Mouse (Mus musculus): ENCODE data around the gene Lrrc8c.

The Lrrc8c gene

GRCm38 (mm10) chr5:105586655-105587054 lies 67.5 kb downstream of the Lrrc8c start:
- Histone ChIP-seq H3K36me3 (ENCODE audit: control insufficient read depth, insufficient read depth, low read length, poor library complexity, severe bottlenecking) (no peaks in the 10 kb centered on the region; the same call in 1 of the 2 replicates), H3K27me3 (ENCODE audit: control insufficient read depth, insufficient read depth, low read length, poor library complexity, severe bottlenecking) (no peaks in the 10 kb centered on the region)
- DNase-seq (ENCODE audit: low read depth, low spot score) = peak; percentile 52

- DNase-seq (ENCODE audit: low read depth, low spot score) = peak; percentile 31
- Histone ChIP-seq H3K36me3 (ENCODE audit: control insufficient read depth, insufficient read depth, low read length, poor library complexity, severe bottlenecking) (no peaks in the 10 kb centered on the region; the same call in 1 of the 2 replicates), H3K27me3 (ENCODE audit: control insufficient read depth, insufficient read depth, low read length, poor library complexity, severe bottlenecking) (no peaks in the 10 kb centered on the region)
Observed at GRCm38 (mm10) chr5:105587471-105587870, 68.3 kb downstream of the Lrrc8c start.

GRCm38 (mm10) chr5:105588683-105589082 lies 69.5 kb downstream of the Lrrc8c start:
- H3K36me3 ChIP-seq (ENCODE audit: control insufficient read depth, insufficient read depth, low read length, poor library complexity, severe bottlenecking) = no peaks in the 10 kb centered on the region; the same call in 1 of the 2 replicates
- no peaks in the 10 kb centered on the region for H3K27me3 ChIP-seq (ENCODE audit: control insufficient read depth, insufficient read depth, low read length, poor library complexity, severe bottlenecking)
- DNase-seq (ENCODE audit: low read depth, low spot score) = no peak

GRCm38 (mm10) chr5:105589119-105589518 lies 69.9 kb downstream of the Lrrc8c start:
- peak; percentile 36 for DNase-seq (ENCODE audit: low read depth, low spot score)
- Histone ChIP-seq H3K27me3 (ENCODE audit: control insufficient read depth, insufficient read depth, low read length, poor library complexity, severe bottlenecking) (no peaks in the 10 kb centered on the region), H3K36me3 (ENCODE audit: control insufficient read depth, insufficient read depth, low read length, poor library complexity, severe bottlenecking) (no peaks in the 10 kb centered on the region; the same call in 1 of the 2 replicates)

- Histone ChIP-seq H3K27me3 (ENCODE audit: control insufficient read depth, insufficient read depth, low read length, poor library complexity, severe bottlenecking) (no peaks in the 10 kb centered on the region), H3K36me3 (ENCODE audit: control insufficient read depth, insufficient read depth, low read length, poor library complexity, severe bottlenecking) (no peaks in the 10 kb centered on the region)
- DNase-seq (ENCODE audit: low read depth, low spot score) = no peak
Observed at GRCm38 (mm10) chr5:105592396-105592795, 73.2 kb downstream of the Lrrc8c start.

- H3K36me3 ChIP-seq (ENCODE audit: control insufficient read depth, insufficient read depth, low read length, poor library complexity, severe bottlenecking) = no peaks in the 10 kb centered on the region
- no peak for DNase-seq (ENCODE audit: low read depth, low spot score)
- H3K27me3 ChIP-seq (ENCODE audit: control insufficient read depth, insufficient read depth, low read length, poor library complexity, severe bottlenecking) = no peaks in the 10 kb centered on the region
Observed at GRCm38 (mm10) chr5:105593630-105594029, 74.4 kb downstream of the Lrrc8c start.

- peak; percentile 72 for DNase-seq (ENCODE audit: low read depth, low spot score)
- Histone ChIP-seq H3K27me3 (ENCODE audit: control insufficient read depth, insufficient read depth, low read length, poor library complexity, severe bottlenecking) (no peaks in the 10 kb centered on the region), H3K36me3 (ENCODE audit: control insufficient read depth, insufficient read depth, low read length, poor library complexity, severe bottlenecking) (no peaks in the 10 kb centered on the region)
Observed at GRCm38 (mm10) chr5:105598866-105599265, 79.7 kb downstream of the Lrrc8c start.

GRCm38 (mm10) chr5:105599315-105599714 lies 80.1 kb downstream of the Lrrc8c start:
- H3K36me3 ChIP-seq (ENCODE audit: control insufficient read depth, insufficient read depth, low read length, poor library complexity, severe bottlenecking) = no peaks in the 10 kb centered on the region

GRCm38 (mm10) chr5:105600998-105601397 lies 81.8 kb downstream of the Lrrc8c start:
- no peaks in the 10 kb centered on the region for H3K27me3 ChIP-seq (ENCODE audit: control insufficient read depth, insufficient read depth, low read length, poor library complexity, severe bottlenecking)
- H3K36me3 ChIP-seq (ENCODE audit: control insufficient read depth, insufficient read depth, low read length, poor library complexity, severe bottlenecking) = no peaks in the 10 kb centered on the region
- peak; percentile 31 for DNase-seq (ENCODE audit: low read depth, low spot score)

More at GRCm38 (mm10) chr5:105599315-105599714, 80.1 kb downstream of the Lrrc8c start:
- no peak for DNase-seq (ENCODE audit: low read depth, low spot score)
- H3K27me3 ChIP-seq (ENCODE audit: control insufficient read depth, insufficient read depth, low read length, poor library complexity, severe bottlenecking) = no peaks in the 10 kb centered on the region

- H3K36me3 ChIP-seq (ENCODE audit: control insufficient read depth, insufficient read depth, low read length, poor library complexity, severe bottlenecking) = no peaks in the 10 kb centered on the region; the same call in 1 of the 2 replicates
- H3K27me3 ChIP-seq (ENCODE audit: control insufficient read depth, insufficient read depth, low read length, poor library complexity, severe bottlenecking) = no peaks in the 10 kb centered on the region
- DNase-seq (ENCODE audit: low read depth, low spot score) = no peak
Observed at GRCm38 (mm10) chr5:105602585-105602984, 83.4 kb downstream of the Lrrc8c start.

GRCm38 (mm10) chr5:105605736-105606135 lies 86.5 kb downstream of the Lrrc8c start:
- Histone ChIP-seq H3K36me3 (ENCODE audit: control insufficient read depth, insufficient read depth, low read length, poor library complexity, severe bottlenecking) (peaks cover 2% of the 10 kb centered on the region; the same call in 1 of the 2 replicates), H3K27me3 (ENCODE audit: control insufficient read depth, insufficient read depth, low read length, poor library complexity, severe bottlenecking) (no peaks in the 10 kb centered on the region)
- DNase-seq (ENCODE audit: low read depth, low spot score) = no peak

- Histone ChIP-seq H3K27me3 (ENCODE audit: control insufficient read depth, insufficient read depth, low read length, poor library complexity, severe bottlenecking) (no peaks in the 10 kb centered on the region), H3K36me3 (ENCODE audit: control insufficient read depth, insufficient read depth, low read length, poor library complexity, severe bottlenecking) (peaks cover 2% of the 10 kb centered on the region; the same call in 1 of the 2 replicates)
- DNase-seq (ENCODE audit: low read depth, low spot score) = no peak
Observed at GRCm38 (mm10) chr5:105609683-105610082, 90.5 kb downstream of the Lrrc8c start.

- DNase-seq (ENCODE audit: low read depth, low spot score) = no peak
Observed at GRCm38 (mm10) chr5:105613002-105613401, 93.8 kb downstream of the Lrrc8c start.

GRCm38 (mm10) chr5:105614000-105614399 lies 94.8 kb downstream of the Lrrc8c start:
- Histone ChIP-seq H3K27me3 (ENCODE audit: control insufficient read depth, insufficient read depth, low read length, poor library complexity, severe bottlenecking) (no peaks in the 10 kb centered on the region), H3K36me3 (ENCODE audit: control insufficient read depth, insufficient read depth, low read length, poor library complexity, severe bottlenecking) (no peaks in the 10 kb centered on the region)
- no peak for DNase-seq (ENCODE audit: low read depth, low spot score)

More at GRCm38 (mm10) chr5:105613002-105613401, 93.8 kb downstream of the Lrrc8c start:
- H3K36me3 ChIP-seq (ENCODE audit: control insufficient read depth, insufficient read depth, low read length, poor library complexity, severe bottlenecking) = peaks cover 2% of the 10 kb centered on the region; the same call in 1 of the 2 replicates
- H3K27me3 ChIP-seq (ENCODE audit: control insufficient read depth, insufficient read depth, low read length, poor library complexity, severe bottlenecking) = no peaks in the 10 kb centered on the region

GRCm38 (mm10) chr5:105614682-105615434 lies 95.7 kb downstream of the Lrrc8c start:
- DNase-seq (ENCODE audit: low read depth, low spot score) = no peak

More at GRCm38 (mm10) chr5:105614682-105615434, 95.7 kb downstream of the Lrrc8c start:
- Histone ChIP-seq H3K36me3 (ENCODE audit: control insufficient read depth, insufficient read depth, low read length, poor library complexity, severe bottlenecking) (no peaks in the 10 kb centered on the region), H3K27me3 (ENCODE audit: control insufficient read depth, insufficient read depth, low read length, poor library complexity, severe bottlenecking) (no peaks in the 10 kb centered on the region)

All from splenic B cell, adult 2 months (primary cell).